Mouse (Mus musculus) kidney, adult 10 weeks (tissue): ENCODE measurements around the gene Ap1s2. TPM values are rescaled to one million over a fixed set of nuclear protein-coding genes. Genes with fewer than 3 reads are reported as not detected.

ENCODE experiments used
- polyA plus RNA-seq: library from polyadenylated mRNA; stranded (reverse); fragments of 350-450 nt; fragmentation: Illumina TruSeq; extraction: RNeasy Lipid Tissue Mini Kit (QIAGEN cat#74804); gene quantifications from one replicate; pipeline ENCODE4 v1.2.3, GENCODE M21; 2014; ENCODE audit warnings: low read depth, low replicate concordance

Gene Ap1s2
- 27.7 TPM for polyA plus RNA-seq

DNA sequence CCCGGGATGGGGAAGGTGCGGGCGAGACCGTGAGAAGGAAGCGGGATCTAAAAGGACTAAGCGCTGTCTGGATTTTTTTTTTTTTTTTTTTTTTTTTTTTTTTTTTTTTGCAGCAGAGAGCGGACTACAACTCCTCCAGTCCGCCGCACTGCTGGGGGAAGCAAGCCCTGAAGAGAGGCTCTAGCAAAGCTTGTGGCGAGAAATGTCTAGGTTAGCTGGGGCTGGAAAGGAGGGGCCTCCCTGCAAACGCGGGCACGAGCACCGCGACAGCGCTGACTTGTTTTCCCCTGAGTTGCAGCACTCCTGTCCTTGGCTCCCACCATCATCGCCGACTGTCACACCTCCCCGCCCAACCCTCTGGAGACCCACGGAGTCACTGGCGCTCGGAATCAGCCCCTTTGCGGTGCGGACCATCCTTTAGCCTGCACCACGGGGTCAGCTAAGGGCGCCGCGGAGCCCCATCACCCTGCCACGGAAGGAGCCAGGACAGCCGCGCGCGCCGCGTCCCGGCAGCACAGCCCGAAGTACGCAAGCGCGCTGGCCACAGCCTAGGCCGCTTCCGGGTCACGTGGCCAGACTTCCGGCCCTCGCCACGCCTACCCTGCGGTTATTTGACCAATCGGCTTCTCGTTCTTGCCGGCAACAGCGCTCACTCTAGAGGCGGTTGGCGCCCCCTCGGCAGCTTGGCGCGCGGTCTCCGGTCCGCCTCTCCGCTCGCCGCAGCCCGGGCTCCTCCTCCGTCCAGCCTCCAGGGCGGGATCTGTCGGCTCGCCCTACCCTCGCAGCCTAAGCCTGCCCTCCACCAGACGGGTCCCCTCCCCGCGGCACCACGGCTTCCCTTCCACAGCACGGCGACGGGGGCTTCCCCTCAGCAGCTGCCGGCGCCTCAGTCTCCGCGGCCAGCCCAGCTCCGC lies at the start of gene Ap1s2:
Ap1s2 (plus strand) TSS at position 681 of the 914 bp plus-strand sequence.

DNA sequence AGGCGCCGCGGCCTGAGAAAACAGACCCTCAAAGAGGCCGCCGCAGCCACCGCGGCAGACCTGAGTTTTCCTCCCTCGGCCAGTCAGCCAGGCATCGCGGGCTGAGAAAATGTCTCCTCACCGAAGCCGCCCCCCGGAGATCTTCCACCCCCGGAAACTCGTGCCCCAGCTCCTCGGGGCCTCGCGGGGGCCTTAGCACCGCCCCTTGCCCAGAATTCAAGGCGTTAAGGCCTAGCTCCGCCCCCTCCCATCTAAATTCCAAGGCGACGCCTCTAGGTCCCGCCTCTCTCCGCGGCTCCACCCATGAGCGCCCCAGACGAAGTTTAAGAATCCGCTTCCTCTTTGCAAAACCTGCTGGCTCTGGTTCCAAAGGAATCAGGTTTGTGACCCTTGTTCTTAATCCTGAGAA lies 49.7 kb downstream of the Ap1s2 start, which contains the start of gene Zrsr2:
Zrsr2 (minus strand) TSS at position 195 of the 409 bp plus-strand sequence.

Other genes starting within 250 kb of the Ap1s2 start
- gene Rnf138rt1, start 147.7 kb upstream of the Ap1s2 start, polyA plus RNA-seq: not detected
- gene Zrsr2, start 49.6 kb downstream of the Ap1s2 start, polyA plus RNA-seq: 51.2 TPM
- 112 TPM for gene Car5b, start 119.0 kb downstream of the Ap1s2 start, polyA plus RNA-seq
- gene Siah1b, start 167.5 kb downstream of the Ap1s2 start, polyA plus RNA-seq: 5.1 TPM
- 7,533 TPM for gene Cltrn, start 179.8 kb downstream of the Ap1s2 start, polyA plus RNA-seq
- 77.6 TPM for gene Ace2, start 230.3 kb downstream of the Ap1s2 start, polyA plus RNA-seq